Mouse (Mus musculus): Measurements from ENCODE around the gene Gm21836. TPM values are rescaled to one million over a fixed set of nuclear protein-coding genes. Genes with fewer than 3 reads are reported as not detected.
"Not testable (repeated sequence)": the region's sequence is repeated elsewhere in the genome, so short reads cannot be mapped to it uniquely, and the experiment has no call there.

Gm21836 gene
- polyA plus RNA-seq (2014; fragmentation: Nextera tagmentation; extraction: Ambion mirVana), result not detected in 2 replicates

GRCm38 (mm10) chr9:124493693-124494092 lies at the start of gene Gm21836:
Gene Gm21836, minus strand, starts transcription at chr9:124493793.
- H3K4me3 ChIP-seq (replicated peaks; ENCODE audit: low read length); DNase-seq (ENCODE audit: low spot score); ATAC-seq (ENCODE audit: low FRiP score); H3K27ac ChIP-seq; H3K9ac ChIP-seq; H3K4me2 ChIP-seq (replicated peaks); H3K27me3 ChIP-seq (ENCODE audit: control insufficient read depth, insufficient read depth, low read length); H3K36me3 ChIP-seq (replicated peaks; ENCODE audit: control insufficient read depth, insufficient read depth); H3K4me1 ChIP-seq (replicated peaks; ENCODE audit: control insufficient read depth, insufficient read depth, low read length): not testable (repeated sequence)
- peaks cover 23% of the 10 kb centered on the region for H3K9me3 ChIP-seq (ENCODE audit: control insufficient read depth, low read length)
- WGBS, result 87% methylated on average over 2 of the region's 2 CpGs

- 61% methylated on average over 14 of the region's 15 CpGs for WGBS
- not testable (repeated sequence) for H3K27me3 ChIP-seq (ENCODE audit: control insufficient read depth, insufficient read depth, low read length); H3K4me2 ChIP-seq (replicated peaks); H3K4me3 ChIP-seq (replicated peaks; ENCODE audit: low read length); DNase-seq (ENCODE audit: low spot score); H3K4me1 ChIP-seq (replicated peaks; ENCODE audit: control insufficient read depth, insufficient read depth, low read length); H3K27ac ChIP-seq; H3K9me3 ChIP-seq (ENCODE audit: control insufficient read depth, low read length); H3K9ac ChIP-seq; ATAC-seq (ENCODE audit: low FRiP score)
- peaks cover 13% of the 10 kb centered on the region for H3K36me3 ChIP-seq (replicated peaks; ENCODE audit: control insufficient read depth, insufficient read depth)
Measured at GRCm38 (mm10) chr9:124480361-124480980, 13.1 kb downstream of the Gm21836 start.

DNA sequence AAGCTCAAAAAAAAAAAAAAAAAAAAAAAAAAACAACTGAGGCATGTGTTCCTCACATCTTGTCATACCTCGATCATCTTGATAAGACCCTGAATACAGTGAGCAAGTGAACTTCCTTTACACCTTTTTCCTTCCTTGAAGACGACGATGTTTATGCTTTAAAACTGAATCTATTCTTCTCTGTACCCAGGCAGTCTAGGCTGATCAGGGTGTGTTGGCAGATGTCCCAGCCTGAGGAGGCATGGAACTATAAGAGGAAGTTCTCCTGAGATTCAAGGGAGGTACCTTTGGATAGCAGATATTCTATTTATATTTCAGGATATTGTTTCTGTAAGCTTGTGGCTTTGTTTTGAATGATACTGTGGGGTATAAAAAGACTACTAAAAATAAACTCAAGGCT lies 15.5 kb downstream of the Gm21836 start:
- no peak for DNase-seq (ENCODE audit: low spot score)
- no peaks in the 10 kb centered on the region for H3K27me3 ChIP-seq (ENCODE audit: control insufficient read depth, insufficient read depth, low read length)

GRCm38 (mm10) chr9:124476096-124476902 lies 17.3 kb downstream of the Gm21836 start, which contains the start of gene Ppp2r3d:
Gene Ppp2r3d, minus strand, starts transcription at chr9:124476898.
- no peak for DNase-seq (ENCODE audit: low spot score)
- Histone ChIP-seq H3K27me3 (ENCODE audit: control insufficient read depth, insufficient read depth, low read length) (no peaks in the 10 kb centered on the region), H3K27ac (no peak within 1 kb of the TSS), H3K36me3 (replicated peaks; ENCODE audit: control insufficient read depth, insufficient read depth) (peaks cover 13% of the 10 kb centered on the region), H3K9ac (no peak within 1 kb of the TSS), H3K4me2 (replicated peaks) (no peak within 1 kb of the TSS), H3K4me3 (replicated peaks; ENCODE audit: low read length) (no peak within 1 kb of the TSS), H3K4me1 (replicated peaks; ENCODE audit: control insufficient read depth, insufficient read depth, low read length) (no peaks in the 10 kb centered on the region), H3K9me3 (ENCODE audit: control insufficient read depth, low read length) (0 out of 2 replicates have a peak, but pooled peaks cover 4% of the 10 kb centered on the region)
- 97% methylated on average over 22 of the region's 22 CpGs for WGBS
- ATAC-seq (ENCODE audit: low FRiP score), result 0 out of 2 replicates have a peak, but pooled peaks have one; percentile 59

More for the DNA sequence above, 15.5 kb downstream of the Gm21836 start:
- Histone ChIP-seq H3K4me1 (replicated peaks; ENCODE audit: control insufficient read depth, insufficient read depth, low read length) (no peaks in the 10 kb centered on the region), H3K36me3 (replicated peaks; ENCODE audit: control insufficient read depth, insufficient read depth) (peaks cover 13% of the 10 kb centered on the region), H3K9me3 (ENCODE audit: control insufficient read depth, low read length) (0 out of 2 replicates have a peak, but pooled peaks cover 4% of the 10 kb centered on the region), H3K27ac (no peak overlapping the region), H3K9ac (no peak overlapping the region), H3K4me2 (replicated peaks) (no peak overlapping the region), H3K4me3 (replicated peaks; ENCODE audit: low read length) (no peak overlapping the region)
- 95% methylated on average over 3 of the region's 3 CpGs for WGBS
- ATAC-seq (ENCODE audit: low FRiP score), result no peak

- Histone ChIP-seq H3K4me3 (replicated peaks; ENCODE audit: low read length) (no peak overlapping the region), H3K9ac (no peak overlapping the region), H3K4me2 (replicated peaks) (no peak overlapping the region), H3K9me3 (ENCODE audit: control insufficient read depth, low read length) (0 out of 2 replicates have a peak, but pooled peaks cover 4% of the 10 kb centered on the region), H3K27me3 (ENCODE audit: control insufficient read depth, insufficient read depth, low read length) (no peaks in the 10 kb centered on the region), H3K27ac (no peak overlapping the region), H3K36me3 (replicated peaks; ENCODE audit: control insufficient read depth, insufficient read depth) (peaks cover 13% of the 10 kb centered on the region), H3K4me1 (replicated peaks; ENCODE audit: control insufficient read depth, insufficient read depth, low read length) (no peaks in the 10 kb centered on the region)
- 88% methylated on average over 15 of the region's 15 CpGs for WGBS
- ATAC-seq (ENCODE audit: low FRiP score), result 0 out of 2 replicates have a peak, but pooled peaks have one; percentile 31
- DNase-seq (ENCODE audit: low spot score), result no peak
Measured at GRCm38 (mm10) chr9:124475689-124476088, 17.9 kb downstream of the Gm21836 start.

DNA sequence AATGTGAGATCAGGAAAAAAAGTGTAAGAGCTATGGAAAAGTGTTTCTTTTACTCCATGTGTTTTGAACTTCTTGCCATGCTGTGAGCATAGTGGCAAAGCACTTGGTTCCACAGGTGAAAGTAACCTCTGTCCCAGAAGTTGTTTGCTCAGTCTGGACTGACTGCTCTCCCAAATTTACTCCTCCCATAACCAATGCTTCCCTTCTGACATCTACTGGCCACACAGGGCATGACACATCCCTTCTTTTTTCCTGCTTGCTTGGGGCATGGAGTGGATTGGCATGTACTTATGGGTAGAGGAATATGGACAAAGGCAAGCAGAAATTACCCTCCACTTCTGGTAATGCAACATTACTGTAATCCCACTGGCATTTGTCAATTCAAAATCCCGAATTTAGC lies 37.0 kb downstream of the Gm21836 start:
- DNase-seq (ENCODE audit: low spot score) (no peak), ATAC-seq (ENCODE audit: low FRiP score) (no peak)
- Histone ChIP-seq H3K36me3 (replicated peaks; ENCODE audit: control insufficient read depth, insufficient read depth) (no peaks in the 10 kb centered on the region), H3K9me3 (ENCODE audit: control insufficient read depth, low read length) (no peaks in the 10 kb centered on the region), H3K4me3 (replicated peaks; ENCODE audit: low read length) (no peak overlapping the region), H3K27ac (no peak overlapping the region), H3K4me2 (replicated peaks) (no peak overlapping the region), H3K27me3 (ENCODE audit: control insufficient read depth, insufficient read depth, low read length) (no peaks in the 10 kb centered on the region), H3K4me1 (replicated peaks; ENCODE audit: control insufficient read depth, insufficient read depth, low read length) (no peaks in the 10 kb centered on the region), H3K9ac (no peak overlapping the region)
- 0% methylated on average over 1 of the region's 1 CpGs for WGBS

Other genes starting within 250 kb of the Gm21836 start
- 6.4 and 10.7 TPM in 2 replicates for gene 2010315B03Rik, start 181.1 kb downstream of the Gm21836 start, polyA plus RNA-seq (2014; fragmentation: Nextera tagmentation; extraction: Ambion mirVana)
- gene Ppp2r3d, start 16.9 kb downstream of the Gm21836 start, polyA plus RNA-seq (2014; fragmentation: Nextera tagmentation; extraction: Ambion mirVana), result 150 and 154 TPM in 2 replicates

Measured in hindbrain, embryonic 14.5 days (tissue).